Mouse (Mus musculus) embryo, embryonic 10.5 days (tissue): ENCODE data around the gene Abhd14b.

Experiments
- DNase-seq: peaks from one replicate; pipeline ENCODE4 v3.0.0-alpha.2; 2015; ENCODE audit warnings: low spot score

Abhd14b gene

GRCm38 (mm10) chr9:106447348-106447747 lies at the start of gene Abhd14b, which contains the start of gene Abhd14a:
Gene Abhd14b, plus strand, starts transcription at chr9:106447459.
Gene Abhd14a, minus strand, starts transcription at chr9:106447678.
- peak; percentile 95 for DNase-seq

DNA sequence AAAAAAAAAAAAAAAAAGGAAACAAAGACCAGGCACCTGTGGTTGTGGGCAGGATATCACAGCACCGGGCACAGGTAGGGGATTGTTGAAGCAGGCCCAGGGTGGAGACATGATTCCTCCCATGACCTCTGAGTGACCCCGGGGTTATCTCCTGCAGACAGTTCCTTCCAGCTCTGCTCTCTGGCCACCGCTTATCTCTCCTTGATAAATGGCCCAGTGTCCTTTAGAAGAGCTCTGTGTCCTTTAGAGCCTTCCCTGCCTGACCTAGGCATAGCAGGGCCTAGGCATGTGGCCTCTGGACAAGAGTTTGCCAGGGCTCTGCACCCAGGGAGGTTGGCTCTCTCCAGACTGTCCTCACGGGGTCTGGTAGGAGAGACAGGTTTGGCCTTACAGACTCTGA lies 49.5 kb upstream of the Abhd14b start:
- DNase-seq = no peak

GRCm38 (mm10) chr9:106398667-106399311 lies 48.5 kb upstream of the Abhd14b start:
- no peak for DNase-seq

DNA sequence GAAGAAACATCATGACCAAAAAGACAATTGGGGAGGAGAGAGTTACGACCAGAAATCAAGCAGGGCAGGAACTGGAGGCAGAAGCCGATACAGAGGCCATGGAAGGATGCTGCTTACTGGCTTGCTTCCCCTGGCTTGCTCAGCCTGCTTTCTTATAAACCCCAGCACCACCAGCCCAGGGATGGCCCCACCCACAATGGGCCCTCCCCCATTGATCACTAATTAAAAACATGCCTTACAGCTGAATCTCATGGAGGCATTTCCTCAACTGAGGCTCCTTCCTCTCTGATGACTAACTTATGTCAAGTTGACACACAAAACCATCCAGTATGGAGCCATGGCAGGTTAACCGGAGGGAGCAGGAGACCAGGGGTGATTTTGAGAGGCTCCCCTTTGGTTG lies 47.5 kb upstream of the Abhd14b start:
- DNase-seq = no peak

DNA sequence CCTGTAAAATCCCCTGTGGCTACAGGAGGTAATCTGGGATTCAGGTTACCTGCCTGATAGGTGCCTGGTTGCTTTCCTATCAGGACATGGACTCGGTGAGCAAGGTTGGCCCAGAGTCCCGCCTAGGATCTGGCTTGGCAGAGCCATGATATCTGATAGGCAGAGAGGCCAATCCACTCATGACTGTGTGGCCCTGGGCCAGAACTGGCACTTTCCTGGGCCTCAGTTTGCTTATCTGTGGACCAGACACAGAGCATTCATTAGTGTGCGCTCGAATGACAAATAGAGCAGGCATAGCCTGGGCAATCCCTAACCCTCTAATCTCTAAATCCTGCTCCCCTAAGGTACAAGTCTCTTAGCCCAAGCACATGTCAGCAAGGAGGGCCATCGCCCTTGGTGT lies 45.1 kb upstream of the Abhd14b start:
- DNase-seq = no peak

DNA sequence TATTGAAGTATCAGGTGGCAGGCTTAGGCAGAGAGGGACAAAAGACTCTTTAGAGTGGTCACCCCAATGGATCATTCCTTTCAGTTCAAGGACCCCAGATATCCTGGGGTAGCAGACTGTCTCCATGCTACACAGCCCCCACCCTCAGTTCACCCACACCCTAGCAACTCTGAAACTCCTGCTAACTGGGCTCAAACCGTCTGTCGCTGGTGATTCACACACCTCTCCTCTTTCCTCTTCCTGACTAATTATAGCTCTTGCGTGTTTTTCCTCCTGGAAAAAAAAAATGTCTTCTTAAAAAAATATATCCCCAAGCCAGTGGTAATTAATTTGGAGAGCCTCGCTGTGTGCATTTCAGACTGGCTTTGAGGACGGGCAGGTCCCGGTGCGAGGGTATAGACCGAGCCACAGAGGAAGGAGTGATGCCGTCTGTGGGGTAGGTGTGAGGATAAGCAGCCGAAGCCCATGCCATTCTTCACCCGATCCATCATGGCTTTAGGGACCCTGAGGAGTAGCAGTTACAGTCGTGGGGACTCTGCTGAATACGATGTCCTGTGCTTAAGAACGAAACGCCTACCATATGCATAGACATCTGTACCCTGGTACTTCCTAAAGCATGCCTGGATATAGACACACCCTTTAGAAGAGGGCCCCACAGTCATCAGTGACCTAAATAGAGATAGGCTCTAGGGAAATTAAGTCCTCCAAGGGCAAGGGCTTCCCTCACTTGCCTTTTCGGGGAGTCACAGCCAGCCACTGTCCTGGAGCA lies 44.5 kb upstream of the Abhd14b start:
- no peak for DNase-seq

DNA sequence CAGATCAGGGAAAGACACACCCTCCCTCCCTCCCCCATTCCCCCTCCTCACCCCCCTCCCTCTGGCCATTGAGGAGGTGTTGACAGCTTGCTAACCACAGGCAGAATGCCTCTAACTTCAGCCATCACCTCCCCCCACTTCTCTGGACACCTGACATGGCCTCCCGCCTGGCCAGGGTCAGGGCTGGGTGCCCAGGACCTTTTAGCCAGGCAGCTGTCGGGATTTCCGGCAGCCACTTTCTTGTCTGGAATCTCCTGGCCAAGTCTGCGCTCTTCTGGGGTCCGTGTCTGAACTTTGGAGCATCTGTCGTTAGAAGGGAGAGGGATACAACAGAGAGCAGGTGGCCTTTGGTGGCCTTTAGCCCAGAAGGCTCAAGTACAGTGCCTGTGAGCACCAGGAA lies 42.0 kb upstream of the Abhd14b start:
- peak; percentile 56 for DNase-seq

GRCm38 (mm10) chr9:106406443-106407078 lies 40.7 kb upstream of the Abhd14b start:
- no peak for DNase-seq

DNA sequence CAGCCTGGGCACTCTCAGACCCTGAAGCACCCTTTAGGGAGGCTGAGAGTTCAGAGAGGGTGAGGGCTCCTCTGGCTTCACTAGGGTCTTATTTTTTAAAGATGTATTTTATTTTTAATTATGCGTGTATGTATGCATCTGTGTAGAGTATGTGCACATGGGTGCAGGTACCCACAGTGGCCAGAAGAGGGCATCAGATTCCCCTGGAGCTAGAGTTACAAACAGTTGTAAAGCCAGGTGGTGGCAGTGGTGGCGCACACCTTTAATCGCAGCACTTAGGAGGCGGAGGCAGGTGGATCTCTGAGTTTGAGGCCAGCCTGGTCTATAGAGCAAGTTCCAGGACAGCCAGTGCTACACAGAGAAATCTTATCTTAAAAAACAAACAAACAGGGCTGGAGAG lies 38.2 kb upstream of the Abhd14b start:
- DNase-seq = no peak

DNA sequence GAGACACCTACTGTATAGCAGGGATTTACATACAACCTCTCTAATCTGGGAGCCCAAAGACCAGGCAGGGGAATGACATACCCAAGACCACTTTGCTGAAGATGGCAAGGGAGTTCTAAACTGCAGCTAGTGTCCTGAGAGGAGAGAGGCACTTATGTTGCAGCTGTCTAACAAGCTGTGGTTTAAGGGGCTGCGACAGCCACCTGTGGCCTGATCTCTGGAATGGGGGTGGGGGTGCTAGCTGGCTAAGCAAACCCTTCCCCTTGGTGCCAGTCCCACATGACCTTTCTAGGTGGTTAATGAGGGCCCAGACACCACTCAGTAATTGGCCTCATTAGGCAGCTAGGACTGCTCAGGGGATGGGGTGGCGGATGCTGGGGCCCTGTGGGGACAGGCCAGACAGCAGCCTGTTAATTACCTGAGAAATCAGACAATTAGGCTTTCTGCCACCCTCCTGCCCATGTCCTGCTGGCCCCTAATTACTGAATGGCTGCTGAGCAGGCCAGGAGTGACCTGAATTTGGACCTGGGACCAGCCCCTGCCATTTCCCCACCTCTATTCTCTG lies 37.1 kb upstream of the Abhd14b start:
- DNase-seq = no peak

DNA sequence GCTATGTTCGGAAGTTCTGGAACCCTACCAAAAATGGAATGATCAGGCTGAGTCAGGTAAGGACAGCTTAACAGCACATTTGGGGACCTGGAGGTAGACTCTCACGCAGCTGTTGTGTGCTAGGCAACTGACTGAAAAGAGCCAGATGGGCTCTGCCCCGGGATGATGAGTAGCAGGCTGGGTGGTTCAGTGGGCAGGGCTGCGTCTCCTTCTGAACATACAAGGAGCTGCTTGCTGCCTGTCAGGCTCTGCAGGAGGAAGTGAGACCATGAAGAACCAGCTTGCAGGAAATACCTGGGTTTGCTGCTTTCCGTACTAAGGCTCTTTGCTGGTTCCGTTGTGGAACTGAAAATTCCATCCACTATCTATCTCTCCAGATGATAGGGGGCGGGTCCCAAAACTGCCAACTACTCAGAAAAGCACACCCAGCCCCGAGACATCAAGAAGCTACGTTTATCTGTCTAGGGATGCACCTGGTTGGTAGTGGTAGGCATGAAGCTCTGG lies 36.1 kb upstream of the Abhd14b start:
- no peak for DNase-seq

- no peak for DNase-seq
Measured at GRCm38 (mm10) chr9:106411729-106412128, 35.5 kb upstream of the Abhd14b start.

DNA sequence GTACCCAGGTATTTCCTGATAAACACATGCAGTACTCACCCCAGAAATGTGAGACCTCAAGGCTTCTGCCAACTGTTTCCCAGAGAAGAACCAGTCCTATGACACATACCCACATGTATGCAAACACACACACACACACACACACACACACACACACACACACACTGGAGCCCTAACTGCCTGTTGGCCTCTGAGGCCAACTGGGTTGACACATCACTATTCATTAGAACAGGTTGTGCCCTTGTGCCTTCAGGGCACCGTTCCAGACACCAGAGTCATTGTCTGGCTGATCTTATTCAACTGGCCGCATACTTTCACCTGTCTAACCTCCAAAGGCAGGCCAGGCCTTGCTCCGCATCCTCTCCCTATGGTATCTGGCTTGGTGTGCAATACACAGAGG lies 35.0 kb upstream of the Abhd14b start:
- DNase-seq = no peak

- no peak for DNase-seq
Measured at GRCm38 (mm10) chr9:106413606-106414005, 33.7 kb upstream of the Abhd14b start.

DNA sequence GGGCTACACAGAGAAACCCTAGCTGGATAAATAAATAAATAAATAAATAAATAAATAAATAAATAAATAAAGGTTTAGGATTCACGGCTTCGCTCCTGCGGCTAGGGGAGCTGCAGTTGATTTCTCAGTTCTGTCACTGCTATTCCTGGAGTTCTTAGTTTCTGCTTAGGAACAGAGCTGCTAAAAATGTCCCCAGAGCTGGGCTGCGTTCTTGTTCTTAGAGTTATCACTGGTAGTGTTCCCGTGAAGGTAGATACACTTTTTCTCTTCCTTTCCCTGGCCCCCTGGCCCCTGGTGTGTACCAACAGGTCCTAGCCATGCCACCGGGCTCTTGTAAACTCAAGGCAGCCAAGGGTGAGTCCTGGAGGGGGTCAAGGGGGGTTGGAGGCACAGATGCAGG lies 30.4 kb upstream of the Abhd14b start:
- DNase-seq = no peak

DNA sequence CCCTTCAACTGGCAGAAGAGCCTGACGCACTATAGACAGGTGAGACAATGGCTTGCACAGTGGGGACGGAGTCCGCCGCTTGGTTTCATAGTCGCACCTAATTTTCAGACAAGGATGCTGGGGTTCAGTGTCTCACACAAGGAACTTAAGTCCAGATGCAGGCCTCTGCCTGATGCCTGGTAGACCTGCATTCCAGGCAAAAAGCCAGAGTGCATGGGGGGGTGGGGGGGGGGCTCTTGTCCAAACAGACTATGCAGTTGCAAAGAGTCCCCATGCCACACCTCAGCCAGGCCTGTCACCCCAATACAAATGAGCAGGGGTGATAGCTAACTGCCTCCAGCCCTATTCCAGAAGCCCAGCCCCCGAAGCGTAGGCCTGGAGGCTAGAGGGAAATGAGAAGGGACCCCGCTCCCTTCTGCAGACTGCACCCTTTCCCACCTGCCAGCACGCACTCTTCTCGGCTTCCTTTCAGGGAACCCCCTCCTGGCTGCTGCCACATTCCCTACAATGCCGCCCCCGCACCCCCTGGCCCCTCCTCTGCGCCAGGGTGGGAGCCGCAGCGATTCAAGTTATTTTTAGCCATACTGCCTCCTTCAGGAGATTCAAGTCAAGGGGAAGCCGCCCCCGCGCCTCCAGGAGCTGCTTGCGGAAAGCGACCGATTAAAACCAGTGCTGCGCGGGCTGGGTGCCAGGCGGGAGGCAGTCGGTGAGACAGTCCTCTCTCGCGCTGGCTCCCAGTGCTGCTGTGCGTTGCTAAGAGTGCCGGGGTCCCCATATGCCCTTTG lies 29.2 kb upstream of the Abhd14b start:
- DNase-seq = peak; percentile 74

GRCm38 (mm10) chr9:106420608-106421007 lies 26.7 kb upstream of the Abhd14b start:
- DNase-seq = peak; percentile 85

GRCm38 (mm10) chr9:106421033-106421864 lies 26.0 kb upstream of the Abhd14b start:
- peak; percentile 34 for DNase-seq

DNA sequence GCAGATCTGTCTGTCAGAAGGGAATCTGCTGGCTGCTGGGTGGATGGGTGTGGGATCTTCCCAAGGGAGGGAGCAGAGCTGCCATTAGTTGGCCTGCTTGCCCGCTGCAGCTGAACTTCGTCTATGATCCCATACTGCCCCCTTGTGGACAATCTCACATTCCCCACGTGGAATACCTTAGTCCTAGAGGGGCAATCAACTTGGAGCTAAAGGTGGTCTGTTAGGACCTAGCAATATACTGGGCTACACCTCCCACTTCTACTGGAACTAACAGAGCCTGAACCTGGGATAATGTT lies 25.4 kb upstream of the Abhd14b start:
- peak; percentile 96 for DNase-seq

DNA sequence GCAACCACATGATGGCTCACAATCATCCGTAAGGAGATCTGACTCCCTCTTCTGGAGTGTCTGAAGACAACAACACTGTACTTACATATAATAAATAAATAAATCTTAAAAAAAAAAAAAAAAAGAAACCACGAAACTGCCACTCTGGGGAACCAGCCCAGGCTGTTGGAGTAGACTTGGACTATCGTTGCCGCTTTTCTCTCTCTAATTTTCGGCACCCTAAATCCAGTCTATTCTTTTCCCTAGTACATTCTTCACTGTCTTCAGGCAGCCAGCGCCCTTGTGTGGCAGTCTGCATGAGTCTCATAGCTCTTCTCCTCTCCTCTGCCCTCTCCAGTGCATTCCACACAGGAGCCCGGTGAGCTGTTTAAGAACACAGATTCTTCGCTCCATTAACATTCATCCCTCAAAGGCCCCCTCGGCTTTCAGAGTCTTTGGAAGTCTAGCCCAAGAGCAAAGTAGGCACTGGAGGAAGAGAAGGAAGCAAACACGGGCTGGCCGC lies 18.5 kb upstream of the Abhd14b start:
- no peak for DNase-seq
